Mouse (Mus musculus): ENCODE results near the gene Chst10. TPM values are rescaled to one million over a fixed set of nuclear protein-coding genes. Genes with fewer than 3 reads are reported as not detected.

The Chst10 gene
- polyA plus RNA-seq, 1 experiment, result 31.7 TPM

DNA sequence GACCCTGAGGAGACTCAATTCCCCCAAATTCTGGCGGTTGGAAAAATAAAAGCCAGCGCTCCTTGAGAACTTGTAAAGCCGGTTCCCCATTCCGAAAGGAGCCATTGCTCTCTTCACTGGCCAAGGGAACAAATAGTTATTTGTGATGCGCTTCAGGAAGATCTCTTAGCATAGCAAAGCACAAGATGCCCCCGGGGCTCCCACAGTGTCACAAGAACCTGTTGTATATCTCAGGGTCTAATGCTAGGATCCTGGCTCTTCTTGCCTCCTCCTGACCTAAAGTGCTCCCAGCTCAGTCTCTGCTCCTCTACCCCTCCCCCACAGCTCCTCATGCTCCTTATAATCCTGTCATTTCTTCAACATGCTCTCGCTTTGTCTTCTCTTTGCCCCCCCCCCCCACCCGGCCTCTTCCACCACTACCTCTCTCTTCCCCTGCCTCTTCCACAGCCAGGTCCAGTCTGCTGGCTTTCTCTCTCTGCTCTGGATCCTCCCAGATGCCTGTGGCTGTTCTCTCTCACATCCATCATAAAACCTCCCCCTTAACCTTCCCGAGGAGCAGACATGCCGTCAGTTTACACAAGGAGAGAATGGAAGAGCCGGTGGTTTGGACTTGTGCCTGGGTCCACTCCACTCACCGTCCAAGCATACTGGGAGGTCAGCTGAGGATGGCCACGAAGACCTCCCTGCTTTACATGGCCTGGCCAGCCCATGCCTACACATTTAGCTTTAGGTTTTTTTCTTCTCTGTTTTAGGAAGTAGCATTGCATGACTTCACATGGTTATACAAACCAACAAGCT, 28.4 kb downstream of the Chst10 start:
- DNase-seq (ENCODE audit: extremely low spot score in 1 of 2, low spot score in 1 of 2), result no peak

DNA sequence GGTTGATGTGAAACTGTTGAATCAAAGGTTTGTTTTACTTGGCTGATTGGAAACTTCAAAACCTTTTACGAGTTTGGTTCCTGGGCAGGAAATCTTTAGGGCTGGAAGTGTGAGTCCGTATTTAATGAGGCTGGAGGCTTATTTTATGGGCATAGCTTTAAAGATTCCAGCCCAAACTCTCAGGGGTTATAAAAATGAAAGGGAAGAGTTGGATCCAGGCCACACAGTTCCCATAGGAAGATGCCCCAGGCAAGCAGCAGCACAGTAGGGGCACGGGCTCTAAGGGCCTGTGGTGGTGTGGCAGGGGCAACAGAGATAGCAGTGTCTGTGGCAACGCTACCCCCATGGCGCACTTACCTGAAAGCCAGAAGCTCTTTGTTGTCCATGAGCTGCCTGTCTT, 31.7 kb downstream of the Chst10 start:
- DNase-seq (ENCODE audit: extremely low spot score in 1 of 2, low spot score in 1 of 2), result no peak

DNA sequence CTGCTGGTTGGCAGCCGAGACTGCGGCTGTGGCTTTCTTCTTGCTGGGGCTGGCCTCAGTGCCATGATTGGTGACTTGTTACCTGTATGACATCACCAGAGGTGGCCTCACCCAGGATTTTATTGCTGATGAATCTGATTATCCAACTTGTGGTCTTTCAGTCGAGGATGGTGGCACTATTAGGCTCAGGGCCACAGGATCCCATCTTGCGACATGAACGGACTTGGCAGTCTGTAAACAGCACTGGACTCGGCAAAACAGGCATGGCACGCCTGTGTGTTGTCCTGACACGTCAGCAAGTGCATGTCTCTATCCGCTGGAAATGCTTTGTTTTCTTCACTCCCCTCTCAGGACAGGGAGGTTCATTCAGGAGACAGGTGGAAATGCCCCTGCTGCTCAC, 33.6 kb downstream of the Chst10 start:
- DNase-seq (ENCODE audit: extremely low spot score in 1 of 2, low spot score in 1 of 2), result no peak

DNA sequence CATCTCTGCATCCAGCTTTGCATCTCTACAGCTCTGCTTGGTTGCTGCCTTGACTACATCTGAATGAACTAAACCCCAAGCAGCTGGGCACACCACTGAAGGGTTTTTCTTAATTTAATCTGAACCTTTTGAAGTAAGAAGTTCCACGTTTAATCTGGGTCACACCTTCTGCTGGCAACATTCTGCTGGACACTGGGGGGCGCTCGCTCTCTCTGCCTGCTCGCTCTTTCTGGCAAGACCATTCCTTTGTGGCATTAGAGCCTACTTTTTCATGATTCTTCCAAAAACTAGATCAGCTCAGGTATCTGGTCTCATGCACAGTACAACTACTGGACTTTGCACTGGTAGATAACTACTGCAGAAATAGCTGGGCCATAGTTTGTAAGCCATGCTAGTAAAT, 35.7 kb downstream of the Chst10 start:
- peak in 1 of 2 experiments; percentile 69 for DNase-seq (ENCODE audit: extremely low spot score in 1 of 2, low spot score in 1 of 2)

DNA sequence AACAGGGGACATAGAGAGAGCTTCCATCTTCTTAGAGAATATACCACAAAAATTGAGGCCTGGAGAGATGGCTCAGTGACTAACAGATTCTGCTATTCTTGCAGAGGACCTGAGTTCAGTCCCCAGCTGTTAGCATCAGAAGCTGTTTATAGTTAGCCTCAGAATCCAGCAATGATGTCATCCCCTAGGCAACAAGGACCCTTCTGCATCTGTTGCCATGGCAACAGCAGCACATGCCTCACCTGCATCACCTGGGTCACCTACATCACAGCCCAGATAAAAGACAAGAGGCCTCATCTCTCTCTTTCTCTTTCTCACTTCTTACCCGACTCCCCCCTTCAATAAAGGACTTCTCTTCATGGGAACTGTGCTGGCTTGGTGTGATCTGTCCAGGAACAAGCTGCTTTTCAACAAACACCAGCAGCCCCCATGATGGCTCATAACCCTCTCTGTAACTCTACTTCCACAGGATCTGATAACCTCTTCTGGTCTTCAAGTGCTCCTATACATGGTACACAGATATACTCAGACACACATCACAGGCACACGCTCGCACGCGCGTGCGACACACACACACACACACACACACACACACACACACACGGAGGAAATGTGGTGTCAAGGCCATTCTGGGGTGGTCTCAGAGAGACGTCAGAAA, 37.0 kb downstream of the Chst10 start:
- no peak for DNase-seq (ENCODE audit: extremely low spot score in 1 of 2, low spot score in 1 of 2)

DNA sequence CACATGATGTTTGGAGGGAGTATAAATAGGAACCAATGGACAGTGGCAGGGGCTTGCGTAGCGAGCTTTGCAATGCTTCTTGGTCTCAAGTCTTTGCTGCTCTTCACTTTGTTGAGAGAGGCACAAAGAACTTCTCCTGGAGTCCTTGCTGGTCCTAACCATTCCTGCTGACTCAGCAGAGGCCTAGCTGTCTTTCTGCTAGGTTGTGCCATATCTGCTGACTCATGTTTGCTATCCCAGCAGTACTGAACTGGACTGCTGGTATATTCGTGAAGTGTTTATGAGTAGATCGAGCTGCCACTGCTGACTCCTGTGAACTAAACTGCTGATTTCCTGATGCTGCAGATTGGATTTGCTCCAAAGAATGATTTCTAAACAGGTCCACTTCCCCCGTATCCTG, 37.8 kb downstream of the Chst10 start:
- DNase-seq (ENCODE audit: extremely low spot score in 1 of 2, low spot score in 1 of 2), result no peak

DNA sequence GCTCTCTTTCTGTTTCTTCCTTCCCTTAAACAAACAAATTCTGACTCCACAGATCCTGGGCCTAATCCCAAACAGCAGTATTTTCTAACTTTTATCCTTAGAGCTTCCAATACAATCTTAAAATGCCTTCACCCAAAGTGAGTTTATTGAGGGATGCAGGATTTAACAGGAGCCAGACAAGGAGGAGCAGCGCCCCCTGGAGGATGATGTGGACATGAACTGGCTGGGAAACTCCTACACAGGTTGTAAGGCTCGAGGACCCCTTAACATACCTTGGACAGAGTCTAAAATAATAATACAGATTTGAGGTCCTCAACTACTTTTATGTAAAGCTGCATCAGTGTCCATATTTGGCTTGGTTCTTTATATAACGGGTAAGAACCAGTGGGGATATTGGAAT, 41.8 kb downstream of the Chst10 start:
- peak in 1 of 2 experiments; percentile 86 for DNase-seq (ENCODE audit: extremely low spot score in 1 of 2, low spot score in 1 of 2)

DNA sequence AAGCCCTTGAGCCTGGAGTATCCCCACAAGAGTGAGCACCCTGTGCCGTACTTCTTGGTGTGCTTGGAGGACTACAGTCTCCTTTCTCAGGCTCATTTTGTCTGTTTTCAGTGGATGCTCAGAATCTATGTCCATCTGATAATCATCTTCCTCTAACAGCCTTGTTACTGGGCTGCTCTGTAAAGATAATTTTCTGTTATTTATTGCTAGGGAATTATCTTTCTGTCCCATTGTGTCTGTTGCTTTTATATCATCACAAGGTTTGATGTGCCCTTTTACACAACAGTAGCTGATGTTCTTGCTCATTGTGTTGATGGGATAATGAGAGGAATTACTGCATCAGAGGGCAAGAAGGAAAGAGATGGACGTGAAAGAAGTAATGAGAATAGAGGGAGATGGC, 45.7 kb downstream of the Chst10 start:
- no peak for DNase-seq (ENCODE audit: extremely low spot score in 1 of 2, low spot score in 1 of 2)

DNA sequence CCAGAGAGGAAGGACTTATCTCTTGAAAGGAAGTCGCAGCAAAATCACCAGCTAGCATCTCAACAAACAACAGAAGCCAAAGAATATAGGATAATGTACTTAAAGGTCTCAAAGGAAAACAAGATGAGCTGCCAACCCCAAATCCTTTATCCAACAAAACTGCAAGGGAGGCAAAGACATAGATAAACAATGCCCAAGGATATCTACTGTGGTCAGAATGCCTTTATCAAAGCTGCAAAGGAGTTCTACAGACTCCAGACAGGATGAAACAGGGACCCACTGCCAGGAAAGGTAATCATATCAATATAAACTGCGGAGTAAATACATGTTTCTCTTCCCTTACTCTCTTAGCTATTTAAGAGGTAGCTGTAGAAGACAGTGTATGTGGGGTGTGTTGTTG, 47.3 kb downstream of the Chst10 start:
- no peak for DNase-seq (ENCODE audit: extremely low spot score in 1 of 2, low spot score in 1 of 2)

DNA sequence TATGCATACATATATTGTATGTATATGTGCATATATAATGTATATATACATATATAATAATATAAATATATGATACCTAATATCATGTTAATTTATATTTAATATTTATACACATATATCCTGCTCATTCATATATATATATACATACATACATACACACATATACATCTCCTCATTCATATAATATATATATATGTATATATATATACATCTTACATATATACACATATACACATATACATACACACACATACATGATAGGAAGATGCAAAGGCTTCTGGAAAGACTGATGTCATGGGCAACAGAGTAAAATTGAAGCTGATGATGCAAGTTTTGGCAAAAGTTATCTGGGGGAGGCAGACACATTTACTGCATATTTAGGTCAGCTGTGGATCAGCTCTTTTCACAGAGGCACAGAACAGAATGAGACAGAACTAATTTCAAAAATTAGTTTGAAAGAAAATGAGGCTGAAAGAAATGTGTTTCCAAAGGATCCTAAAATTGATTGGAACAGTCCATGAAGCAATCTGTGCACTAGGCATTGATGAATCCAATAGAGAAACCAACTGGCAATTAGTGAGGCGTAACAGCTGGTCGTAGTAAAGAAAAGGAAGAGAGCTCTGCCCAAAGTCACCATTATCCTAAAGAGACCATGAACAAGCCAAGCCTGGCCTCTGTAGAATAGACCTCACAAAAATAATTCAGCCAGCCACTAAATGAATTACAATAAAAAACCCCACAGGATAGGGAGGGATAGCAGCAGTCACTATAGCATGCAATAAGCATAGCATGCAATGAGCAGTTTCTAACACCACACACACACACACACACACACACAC, 49.3 kb downstream of the Chst10 start:
- DNase-seq (ENCODE audit: extremely low spot score in 1 of 2, low spot score in 1 of 2), result peak in 1 of 2 experiments; percentile 66

DNA sequence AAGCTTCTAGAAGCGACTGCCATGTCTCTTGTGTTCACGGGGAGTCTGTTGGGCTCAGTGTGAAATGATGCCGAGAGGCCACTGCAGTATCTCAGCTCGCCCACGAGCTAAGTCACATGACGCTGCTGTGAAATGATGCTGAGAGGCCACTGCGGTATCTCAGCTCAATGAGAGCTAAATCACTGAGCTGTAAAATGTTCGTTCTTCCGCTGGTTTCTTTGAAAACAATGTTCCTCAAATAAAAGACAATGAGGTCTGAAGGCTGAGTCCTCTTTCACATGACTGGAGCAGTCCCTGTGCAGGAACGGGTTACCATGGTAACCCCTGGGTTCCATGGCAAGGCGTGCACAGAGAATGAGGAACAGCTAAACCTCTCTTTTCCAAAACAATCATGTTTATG, 50.0 kb downstream of the Chst10 start:
- peak; percentile 46 to 72 for DNase-seq (ENCODE audit: extremely low spot score in 1 of 2, low spot score in 1 of 2)

DNA sequence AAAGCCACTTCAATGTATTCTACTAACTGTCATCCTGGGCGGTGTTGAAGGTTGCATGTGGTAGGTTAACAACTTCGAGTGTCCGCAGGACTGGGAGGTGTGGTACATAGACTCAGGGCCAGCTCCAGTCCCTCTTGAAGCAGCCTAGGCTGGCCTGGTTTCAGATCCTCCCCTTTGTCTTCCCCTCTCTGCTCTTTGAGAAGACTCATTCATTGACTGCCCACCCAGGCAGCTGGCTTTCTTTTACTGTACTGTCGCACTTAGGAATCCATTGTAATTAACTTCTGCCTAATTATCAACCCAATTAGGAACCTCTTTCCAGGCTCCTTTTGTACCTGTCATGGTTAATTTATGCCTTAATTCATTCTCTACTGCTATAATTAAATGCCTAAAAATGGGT, 54.7 kb downstream of the Chst10 start:
- no peak for DNase-seq (ENCODE audit: extremely low spot score in 1 of 2, low spot score in 1 of 2)

DNA sequence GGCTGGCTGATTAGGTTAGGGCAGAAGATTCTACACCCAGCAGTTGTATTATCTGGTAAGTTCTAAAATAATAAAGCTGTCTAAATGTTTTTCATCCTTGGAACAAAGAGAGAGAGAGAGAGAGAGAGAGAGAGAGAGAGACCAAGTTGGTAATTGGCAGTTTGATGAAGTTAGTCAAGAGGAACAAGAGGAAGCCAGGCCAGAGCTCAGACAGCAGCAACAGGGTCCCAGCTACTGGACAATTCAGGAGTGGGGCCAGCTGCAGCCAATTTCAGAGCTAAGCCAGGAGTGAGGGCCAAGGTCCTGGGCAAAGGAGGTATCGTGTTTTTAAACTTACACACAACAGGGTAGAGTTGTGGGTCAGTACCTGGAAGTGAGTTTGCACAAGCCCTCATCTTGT, 55.1 kb downstream of the Chst10 start:
- DNase-seq (ENCODE audit: extremely low spot score in 1 of 2, low spot score in 1 of 2), result no peak

DNA sequence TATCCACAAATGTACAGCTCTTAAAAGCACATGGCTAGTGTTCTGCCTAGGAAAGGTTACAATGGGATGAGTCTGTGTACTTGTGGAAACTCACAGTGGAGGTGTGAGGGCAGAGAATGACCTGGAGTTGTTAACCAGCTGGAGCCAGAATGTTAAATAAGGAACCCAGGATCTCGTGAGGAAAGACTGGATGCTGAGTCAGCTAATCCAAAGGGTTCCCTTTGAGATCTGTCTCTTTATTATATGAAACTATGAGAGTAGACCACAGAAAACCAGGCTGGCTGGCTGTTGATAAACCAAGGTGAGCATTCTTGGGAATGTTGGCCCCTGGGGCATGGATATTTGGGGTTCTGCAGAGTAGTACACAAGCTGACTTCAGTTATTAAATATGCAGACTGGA, 58.0 kb downstream of the Chst10 start:
- DNase-seq (ENCODE audit: extremely low spot score in 1 of 2, low spot score in 1 of 2), result no peak

DNA sequence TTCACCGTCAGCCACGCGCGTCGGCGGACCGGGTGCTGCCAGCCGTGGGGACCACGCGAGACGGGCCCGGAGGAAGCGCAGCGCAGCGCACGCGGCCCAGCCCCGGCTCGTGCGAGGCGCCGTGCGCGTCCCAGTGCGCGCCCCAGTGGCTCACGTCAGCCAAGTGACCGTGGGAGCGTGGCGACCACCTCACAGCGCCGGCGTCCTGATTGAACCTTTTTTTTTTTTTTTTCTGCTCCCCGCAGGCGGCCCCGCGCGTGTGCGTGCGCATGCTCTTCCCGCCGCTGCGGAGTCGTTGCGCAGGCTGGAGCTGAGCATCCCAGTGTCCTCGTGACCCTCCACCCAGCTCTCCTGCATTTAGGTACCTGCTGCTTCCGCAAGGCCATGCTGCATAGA, 61.5 kb downstream of the Chst10 start, which contains the start of gene Lonrf2:
Lonrf2 (minus strand) TSS at position 235 of the 396 bp plus-strand sequence.
- DNase-seq (ENCODE audit: extremely low spot score in 1 of 2, low spot score in 1 of 2), result peak; percentile 56 to 86

DNA sequence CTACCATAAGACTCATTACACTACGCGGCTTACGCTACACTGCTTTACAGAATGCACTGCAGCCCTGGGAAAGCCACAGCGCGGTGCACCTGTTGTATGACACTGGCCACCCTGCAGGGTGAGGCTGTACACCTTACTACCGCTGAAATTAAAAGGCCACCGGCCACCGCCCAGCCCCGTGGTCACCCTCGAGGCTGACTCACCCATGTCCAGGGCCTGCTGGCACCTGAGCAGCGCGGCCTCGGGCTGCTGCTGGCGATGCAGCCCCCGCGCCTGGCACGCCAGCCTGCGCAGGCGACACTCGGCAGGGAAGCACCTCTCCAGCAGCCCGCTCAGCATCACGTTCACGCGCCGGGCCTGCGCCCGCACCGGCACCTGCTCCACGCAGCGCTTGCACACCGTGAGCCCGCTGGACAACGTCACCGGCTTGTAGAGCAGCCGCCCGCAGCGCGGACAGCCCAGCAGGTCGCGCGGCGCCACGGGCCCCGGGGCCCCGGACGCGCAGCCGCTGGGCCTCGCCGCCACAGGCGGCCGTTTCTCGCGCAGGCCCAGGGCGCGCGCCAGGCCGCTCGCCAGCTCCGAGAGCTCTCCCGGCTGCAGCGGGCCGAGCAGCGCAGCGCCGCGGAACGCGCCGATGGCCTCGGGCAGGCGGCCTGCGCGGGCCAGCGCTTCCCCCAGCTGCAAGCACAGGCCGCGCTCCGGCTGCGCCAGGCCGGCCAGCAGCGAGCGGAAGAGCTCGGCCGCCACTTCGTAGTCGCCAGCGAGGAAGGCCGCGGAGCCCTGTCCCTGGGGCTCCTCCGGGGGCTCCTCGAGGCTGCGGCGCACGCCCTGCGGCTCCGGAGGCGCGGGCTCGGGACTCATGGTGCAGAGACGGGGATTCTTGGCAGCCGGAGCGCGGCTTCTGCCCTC, 62.1 kb downstream of the Chst10 start:
- DNase-seq (ENCODE audit: extremely low spot score in 1 of 2, low spot score in 1 of 2), result peak in 1 of 2 experiments; percentile 64

DNA sequence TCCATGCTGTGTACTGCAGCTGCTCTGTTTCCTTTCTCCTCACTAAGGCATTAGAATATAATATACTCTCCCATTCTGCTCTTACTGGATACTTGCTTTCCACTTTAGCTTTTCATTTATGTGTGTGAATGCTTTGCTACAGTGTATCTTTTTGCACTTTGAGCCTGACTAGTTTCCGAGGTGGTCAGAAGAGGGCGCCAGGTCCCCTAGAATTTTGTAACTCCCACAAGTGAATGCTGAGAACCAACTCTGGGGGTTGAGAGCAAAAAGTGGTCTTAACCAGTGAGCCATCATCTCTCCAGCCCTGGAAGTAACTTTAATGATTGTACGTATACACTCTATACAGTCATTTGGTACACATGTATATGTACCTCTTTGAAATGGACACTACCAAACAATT, 63.1 kb downstream of the Chst10 start:
- DNase-seq (ENCODE audit: extremely low spot score in 1 of 2, low spot score in 1 of 2), result peak in 1 of 2 experiments; percentile 53

DNA sequence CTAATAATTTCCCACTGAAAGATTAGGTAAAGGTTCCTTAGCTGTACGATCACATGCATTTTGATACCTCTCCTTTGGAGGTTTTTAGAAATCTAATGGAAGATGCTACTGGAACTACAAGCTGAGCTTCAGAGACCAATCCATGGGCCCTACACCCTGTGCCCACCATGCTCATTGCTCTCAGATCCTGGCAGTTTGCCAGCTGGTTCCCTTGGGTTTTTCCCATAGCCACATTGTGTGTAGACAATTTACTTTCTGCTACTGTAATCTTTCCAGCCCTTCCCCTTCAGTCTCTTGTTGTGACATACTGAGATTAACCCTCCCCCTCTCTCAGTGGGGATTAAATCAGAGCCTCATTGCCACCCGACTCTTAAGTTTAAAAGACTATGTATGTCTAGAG, 73.0 kb downstream of the Chst10 start:
- DNase-seq (ENCODE audit: extremely low spot score in 1 of 2, low spot score in 1 of 2), result no peak

DNA sequence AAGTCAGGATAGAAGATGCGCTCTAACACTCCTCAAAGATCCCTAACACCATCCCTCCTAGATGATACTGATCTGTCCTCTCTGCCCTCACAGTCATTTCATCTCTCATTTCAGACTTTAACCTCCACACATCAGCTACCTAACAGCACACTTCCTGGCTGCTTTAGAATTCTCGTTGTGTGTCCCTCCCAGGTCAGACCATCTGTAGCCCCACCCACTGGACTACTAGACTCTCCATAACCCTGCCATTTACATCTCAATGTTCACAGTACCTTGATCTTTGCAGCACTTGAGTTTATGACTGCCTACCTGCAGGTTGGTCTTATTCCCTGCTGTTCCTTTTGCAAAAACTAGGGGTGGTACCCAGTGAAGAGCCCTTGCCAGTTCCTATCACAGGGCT, 74.1 kb downstream of the Chst10 start:
- no peak for DNase-seq (ENCODE audit: extremely low spot score in 1 of 2, low spot score in 1 of 2)

DNA sequence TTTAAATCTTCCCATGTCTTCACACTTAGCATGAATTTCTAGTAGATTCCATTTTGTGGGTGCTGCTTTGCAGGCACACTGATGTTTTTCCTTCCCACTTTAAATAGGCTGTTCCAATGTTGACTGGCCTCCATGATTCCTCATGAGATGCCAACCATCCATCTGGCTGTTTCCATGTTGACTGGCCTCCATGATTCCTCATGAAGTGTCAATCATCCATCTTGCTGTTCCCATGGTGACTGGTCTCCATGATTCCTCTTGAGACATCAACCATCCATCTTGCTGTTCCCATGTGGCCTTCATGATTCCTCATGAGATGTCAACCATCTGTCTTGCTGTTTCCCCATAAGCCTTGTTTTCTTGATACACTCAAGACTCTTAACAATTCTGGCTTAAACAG, 78.3 kb downstream of the Chst10 start:
- DNase-seq (ENCODE audit: extremely low spot score in 1 of 2, low spot score in 1 of 2), result no peak

Data from frontal cortex, adult 2 months (tissue).